Comparison of ENCODE assay signal across 8 mouse cellular contexts in genomic region chr5:44876946-44877345, GRCm38 (mm10).
DNase-seq lines count a peak whose midpoint lies in the region; ATAC-seq and TF ChIP-seq lines count a peak whose summit lies in the region.

No protein-coding gene starts in this region.

- TF ChIP-seq CTCF in forebrain, postnatal 0 days (IDR thresholded peaks at IDR 0.05; ENCODE audit: low read depth), result no peak

- WGBS in forebrain, postnatal 0 days, result 73% methylated on average over 3 of the region's 3 CpGs
- WGBS in forebrain, embryonic 10.5 days, result 79% methylated on average over 3 of the region's 3 CpGs
- 47% methylated on average over 3 of the region's 3 CpGs for WGBS in stomach, embryonic 16.5 days

- no peak overlapping the region for H3K4me2 ChIP-seq in forebrain, postnatal 0 days (ENCODE audit: low read depth)
- no peak overlapping the region for H3K4me2 ChIP-seq in stomach, embryonic 16.5 days (ENCODE audit: low read depth, low read length)

- no peak overlapping the region for H3K27ac ChIP-seq in forebrain, postnatal 0 days (ENCODE audit: low read depth, low read length)
- H3K27ac ChIP-seq in forebrain, embryonic 10.5 days, result no peak overlapping the region
- H3K27ac ChIP-seq in stomach, embryonic 16.5 days (ENCODE audit: low read length), result peak overlapping the region; percentile 53

- no peaks in the 10 kb centered on the region for H3K4me1 ChIP-seq in forebrain, postnatal 0 days (ENCODE audit: insufficient read depth)
- H3K4me1 ChIP-seq in forebrain, embryonic 10.5 days, result no peaks in the 10 kb centered on the region
- H3K4me1 ChIP-seq in stomach, embryonic 16.5 days (ENCODE audit: control insufficient read depth, insufficient read depth, low read length), result peaks cover 8% of the 10 kb centered on the region; the same call in 1 of the 2 replicates

- no peaks in the 10 kb centered on the region for H3K9me3 ChIP-seq in forebrain, postnatal 0 days (ENCODE audit: low read length)
- H3K9me3 ChIP-seq in forebrain, embryonic 10.5 days, result no peaks in the 10 kb centered on the region
- no peaks in the 10 kb centered on the region for H3K9me3 ChIP-seq in stomach, embryonic 16.5 days (replicated peaks; ENCODE audit: control insufficient read depth, low read length)

- H3K9ac ChIP-seq in forebrain, postnatal 0 days, result no peak overlapping the region
- no peak overlapping the region for H3K9ac ChIP-seq in stomach, embryonic 16.5 days (ENCODE audit: low read length)

- H3K27me3 ChIP-seq in forebrain, postnatal 0 days (ENCODE audit: insufficient read depth, low read length), result no peaks in the 10 kb centered on the region
- H3K27me3 ChIP-seq in forebrain, embryonic 10.5 days (ENCODE audit: poor library complexity, severe bottlenecking), result no peaks in the 10 kb centered on the region
- H3K27me3 ChIP-seq in stomach, embryonic 16.5 days (ENCODE audit: control insufficient read depth, insufficient read depth, low read length), result no peaks in the 10 kb centered on the region

- peak; percentile 48 for DNase-seq in forebrain, postnatal 0 days
- DNase-seq in forebrain, embryonic 10.5 days (ENCODE audit: extremely low spot score, low spot score), result no peak
- peak; percentile 96 for DNase-seq in adipocyte (ENCODE audit: low spot score)
- peak; percentile 74 for DNase-seq in gastrocnemius, adult 18-20 months (ENCODE audit: low spot score)
- peak; percentile 23 to 40 for DNase-seq in layer of hippocampus, postnatal 36 days
- DNase-seq in thymus, postnatal 0 days (ENCODE audit: low spot score), result no peak
- no peak for DNase-seq in thymus, postnatal 36 days

- no peak overlapping the region for H3K4me3 ChIP-seq in forebrain, postnatal 0 days (ENCODE audit: low read depth, low read length)
- H3K4me3 ChIP-seq in forebrain, embryonic 10.5 days, result no peak overlapping the region
- H3K4me3 ChIP-seq in stomach, embryonic 16.5 days (replicated peaks; ENCODE audit: low read length), result no peak overlapping the region

- peak; percentile 36; the same call in 1 of the 2 replicates for ATAC-seq in forebrain, postnatal 0 days
- ATAC-seq in stomach, embryonic 16.5 days (ENCODE audit: insufficient read depth, low FRiP score), result peak; percentile 50; the same call in 1 of the 2 replicates

- H3K36me3 ChIP-seq in forebrain, postnatal 0 days (ENCODE audit: insufficient read depth), result no peaks in the 10 kb centered on the region
- H3K36me3 ChIP-seq in forebrain, embryonic 10.5 days (replicated peaks), result no peaks in the 10 kb centered on the region
- H3K36me3 ChIP-seq in stomach, embryonic 16.5 days (ENCODE audit: control insufficient read depth, insufficient read depth, low read length), result no peaks in the 10 kb centered on the region

Comparison
In these comparisons a context has a peak if more than half of its experiments do, and no peak if none do; other contexts are left out.
1. DNase-seq: peak in forebrain, postnatal 0 days (single experiment), adipocyte (single experiment), gastrocnemius, adult 18-20 months (single experiment) and layer of hippocampus, postnatal 36 days (2 of 2); none in forebrain, embryonic 10.5 days (single experiment), thymus, postnatal 0 days (single experiment) and thymus, postnatal 36 days (0 of 2).